Mouse (Mus musculus) G1E (cell line): ENCODE results near the gene Ahcy.

Source experiments
- CTCF ChIP-seq: IDR thresholded peaks from 2 replicates; pipeline ENCODE4 v1.5.1; 2012; ENCODE audit warnings: low read depth, low read length, inconsistent platforms, mixed read lengths
- GATA1 ChIP-seq: IDR thresholded peaks from 2 replicates; pipeline ENCODE4 v1.6.1; 2012; ENCODE audit warnings: borderline replicate concordance, low read length, inconsistent platforms, mixed read lengths
- GATA2 ChIP-seq: IDR thresholded peaks from 2 replicates; pipeline ENCODE4 v1.6.1; 2012; ENCODE audit warnings: low read depth, low read length, inconsistent platforms, borderline replicate concordance
- POLR2AphosphoS5 ChIP-seq: IDR thresholded peaks from 2 replicates; pipeline ENCODE4 v1.6.1; 2012; ENCODE audit warnings: low read depth, low read length, inconsistent platforms; ENCODE audit not compliant: insufficient replicate concordance
- TAL1 ChIP-seq: conservative IDR thresholded peaks from 2 replicates; pipeline ENCODE4 v1.6.1; 2012; ENCODE audit warnings: low read depth, low read length, inconsistent platforms, mixed read lengths

- TF ChIP-seq CTCF (no peak), GATA1 (no peak), TAL1 (no peak), GATA2 (no peak), POLR2AphosphoS5 (no peak)
Measured at GRCm38 (mm10) chr2:155079500-155080178, 5.3 kb upstream of the Ahcy start.
